In the genomic region with DNA sequence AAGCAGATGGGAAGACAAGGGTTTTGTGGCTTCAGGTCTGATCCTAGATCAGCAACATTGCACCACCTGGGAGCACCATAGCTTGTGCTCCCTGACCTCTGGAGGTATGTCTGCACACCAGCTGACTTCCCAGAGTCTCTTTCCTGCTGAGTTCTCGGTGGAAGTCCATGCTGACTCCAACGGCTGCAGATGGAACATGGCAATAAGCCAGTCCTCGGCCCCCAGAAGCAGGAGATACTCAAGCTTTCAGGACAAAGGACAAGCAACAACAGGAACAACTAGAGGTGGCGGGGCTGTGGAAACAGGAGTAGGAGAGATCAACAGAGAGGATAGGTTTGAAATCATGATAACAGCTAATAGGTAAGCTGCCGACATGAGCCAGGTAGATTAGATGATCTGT, we compare ENCODE assay signal across 23 mouse cellular contexts.
"Had no signal": no experiment of that assay in that cellular context is flagged by ENCODE, and none has a peak within 500 bp of the region (broad histone marks: within the 10 kb centered on the region; RNA-seq: fewer than 3 reads in every experiment).

No protein-coding gene starts in this region.

- H3K9ac ChIP-seq: intestine, embryonic 15.5 days; limb, embryonic 13.5 days; liver, embryonic 12.5 days; liver, embryonic 15.5 days; lung, embryonic 15.5 days; midbrain, embryonic 13.5 days; neural tube, embryonic 13.5 days; stomach, embryonic 15.5 days had no signal

- H3K36me3 ChIP-seq: intestine, embryonic 15.5 days; limb, embryonic 10.5 days; liver, embryonic 12.5 days; liver, embryonic 15.5 days; lung, embryonic 15.5 days; midbrain, embryonic 10.5 days; midbrain, embryonic 13.5 days; neural tube, embryonic 13.5 days; stomach, embryonic 15.5 days had no signal

- H3K4me2 ChIP-seq: intestine, embryonic 15.5 days; limb, embryonic 13.5 days; liver, embryonic 12.5 days; liver, embryonic 15.5 days; lung, embryonic 15.5 days; midbrain, embryonic 13.5 days; neural tube, embryonic 13.5 days; stomach, embryonic 15.5 days had no signal

- H3K9me3 ChIP-seq: intestine, embryonic 15.5 days; limb, embryonic 10.5 days; limb, embryonic 13.5 days; liver, embryonic 12.5 days; liver, embryonic 15.5 days; lung, embryonic 15.5 days; megakaryocyte, embryonic 14.5 days; midbrain, embryonic 10.5 days; midbrain, embryonic 13.5 days; neural tube, embryonic 13.5 days; stomach, embryonic 15.5 days had no signal

- H3K4me3 ChIP-seq: intestine, embryonic 15.5 days; layer of hippocampus, adult 2 months; limb, embryonic 10.5 days; limb, embryonic 13.5 days; liver, embryonic 12.5 days; liver, embryonic 15.5 days; lung, embryonic 15.5 days; megakaryocyte, embryonic 14.5 days; midbrain, embryonic 10.5 days; midbrain, embryonic 13.5 days; myocyte; neural tube, embryonic 13.5 days; stomach, embryonic 15.5 days had no signal

- DNase-seq: layer of hippocampus, adult 9-11 months; liver; lung, adult 18-20 months; lung, postnatal 10 days; lung, postnatal 36 days; retina, postnatal 1 day; right cerebral cortex, postnatal 25 days; spleen, adult 18-20 months; thymus, postnatal 25 days had no signal

- H3K27me3 ChIP-seq: intestine, embryonic 15.5 days; limb, embryonic 13.5 days; liver, embryonic 12.5 days; liver, embryonic 15.5 days; lung, embryonic 15.5 days; midbrain, embryonic 13.5 days; neural tube, embryonic 13.5 days; stomach, embryonic 15.5 days had no signal

- H3K27ac ChIP-seq: intestine, embryonic 15.5 days; layer of hippocampus, adult 2 months; limb, embryonic 10.5 days; limb, embryonic 13.5 days; liver, embryonic 12.5 days; liver, embryonic 15.5 days; lung, embryonic 15.5 days; midbrain, embryonic 10.5 days; midbrain, embryonic 13.5 days; neural tube, embryonic 13.5 days; stomach, embryonic 15.5 days had no signal

- ATAC-seq: intestine, embryonic 15.5 days; liver, embryonic 12.5 days; midbrain, embryonic 13.5 days; midbrain, embryonic 16.5 days had no signal

- H3K4me1 ChIP-seq: intestine, embryonic 15.5 days; liver, embryonic 12.5 days; liver, embryonic 15.5 days; lung, embryonic 15.5 days; megakaryocyte, embryonic 14.5 days; midbrain, embryonic 10.5 days; midbrain, embryonic 13.5 days; stomach, embryonic 15.5 days had no signal
